Comparison of ENCODE assay signal across 8 mouse cellular contexts in the genomic region with DNA sequence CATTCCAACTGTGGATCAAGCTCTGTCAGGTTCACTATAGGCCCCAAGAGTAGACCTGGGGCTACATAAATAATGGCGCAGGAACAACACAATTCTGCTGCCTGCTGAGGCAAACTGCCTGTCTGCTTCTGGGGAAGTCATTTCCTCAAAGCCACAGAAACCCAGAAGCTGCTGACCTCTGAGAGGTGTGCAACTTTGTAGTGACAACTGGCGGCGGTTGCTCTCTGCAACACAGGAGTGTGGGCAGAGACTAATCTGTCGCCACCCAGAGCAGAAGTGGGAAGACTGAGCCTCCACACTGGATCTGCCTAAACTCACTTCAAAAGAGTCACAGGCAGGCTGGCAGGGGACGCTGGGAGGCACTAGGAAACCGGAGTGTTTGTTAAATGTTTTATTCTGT. TPM values are rescaled to one million over a fixed set of nuclear protein-coding genes. Genes with fewer than 3 reads are reported as not detected.
DNase-seq lines count a peak whose midpoint lies in the region; ATAC-seq and TF ChIP-seq lines count a peak whose summit lies in the region.

No protein-coding gene starts in this region.

- peak overlapping the region; percentile 21 to 88; a peak in 2 of 4 replicates for H3K27ac ChIP-seq in heart, embryonic 14.5 days (replicated peaks in 1 of 2; ENCODE audit: control insufficient read depth in 1 of 2, insufficient read depth in 1 of 2, low read depth in 2 of 2, low read length in 2 of 2)
- H3K27ac ChIP-seq in hindbrain, embryonic 10.5 days: peak overlapping the region; percentile 90; the same call in 1 of the 2 replicates
- H3K27ac ChIP-seq in liver, embryonic 16.5 days (ENCODE audit: low read length): peak overlapping the region; percentile 79
- H3K27ac ChIP-seq in neural tube, embryonic 13.5 days (replicated peaks): no peak overlapping the region

- peaks cover 13 to 22% of the 10 kb centered on the region in 2 experiments for H3K4me1 ChIP-seq in heart, embryonic 14.5 days (ENCODE audit: control insufficient read depth in 2 of 2, insufficient read depth in 2 of 2, low read length in 2 of 2)
- peaks cover 68% of the 10 kb centered on the region for H3K4me1 ChIP-seq in E14TG2a.4 (replicated peaks; ENCODE audit: low read depth, low read length)
- H3K4me1 ChIP-seq in hindbrain, embryonic 10.5 days (replicated peaks): peaks cover 35% of the 10 kb centered on the region
- H3K4me1 ChIP-seq in liver, embryonic 16.5 days (ENCODE audit: control insufficient read depth, low read depth, low read length): peaks cover 33% of the 10 kb centered on the region
- peaks cover 26% of the 10 kb centered on the region for H3K4me1 ChIP-seq in neural tube, embryonic 13.5 days (replicated peaks)

- 24% methylated on average over 6 of the region's 6 CpGs for WGBS in heart, embryonic 14.5 days
- WGBS in hindbrain, embryonic 10.5 days: 48% methylated on average over 6 of the region's 6 CpGs
- WGBS in liver, embryonic 16.5 days (ENCODE audit: insufficient replicate concordance): 15% methylated on average over 6 of the region's 6 CpGs
- 52% methylated on average over 6 of the region's 6 CpGs for WGBS in neural tube, embryonic 13.5 days

- intact Hi-C loops in heart, postnatal 36 days (cut with DNase I): no loop called here

- peak overlapping the region; percentile 85 for H3K4me2 ChIP-seq in heart, embryonic 14.5 days (ENCODE audit: low read length)
- peak overlapping the region; percentile 92 for H3K4me2 ChIP-seq in liver, embryonic 16.5 days (ENCODE audit: low read depth, low read length)
- peak overlapping the region; percentile 77 for H3K4me2 ChIP-seq in neural tube, embryonic 13.5 days

- peaks cover 28% of the 10 kb centered on the region for H3K36me3 ChIP-seq in heart, embryonic 14.5 days (ENCODE audit: control insufficient read depth, insufficient read depth, low read length)
- peaks cover 86% of the 10 kb centered on the region for H3K36me3 ChIP-seq in E14TG2a.4 (ENCODE audit: insufficient read depth, low read length)
- H3K36me3 ChIP-seq in hindbrain, embryonic 10.5 days: peaks cover 51% of the 10 kb centered on the region
- peaks cover 4% of the 10 kb centered on the region for H3K36me3 ChIP-seq in liver, embryonic 16.5 days (ENCODE audit: control insufficient read depth, insufficient read depth)
- peaks cover 11% of the 10 kb centered on the region; the same call in 1 of the 2 replicates for H3K36me3 ChIP-seq in neural tube, embryonic 13.5 days

- ATAC-seq in heart, embryonic 14.5 days (ENCODE audit: insufficient number of reproducible peaks, insufficient read depth, low FRiP score, low read depth): no peak
- ATAC-seq in liver, embryonic 16.5 days (ENCODE audit: low read depth): no peak
- ATAC-seq in neural tube, embryonic 13.5 days (ENCODE audit: low read depth): no peak

- no peaks in the 10 kb centered on the region for H3K27me3 ChIP-seq in heart, embryonic 14.5 days (ENCODE audit: control insufficient read depth, insufficient read depth, low read length)
- no peaks in the 10 kb centered on the region for H3K27me3 ChIP-seq in E14TG2a.4 (ENCODE audit: insufficient read depth, low read length)
- no peaks in the 10 kb centered on the region for H3K27me3 ChIP-seq in hindbrain, embryonic 10.5 days (ENCODE audit: insufficient read depth, poor library complexity, severe bottlenecking)
- H3K27me3 ChIP-seq in liver, embryonic 16.5 days (ENCODE audit: control insufficient read depth, insufficient read depth, low read depth, low read length): no peaks in the 10 kb centered on the region
- no peaks in the 10 kb centered on the region for H3K27me3 ChIP-seq in neural tube, embryonic 13.5 days

- no peak for TF ChIP-seq CTCF in E14TG2a.4 (conservative IDR thresholded peaks at IDR 0.05; ENCODE audit: low read length)

- no peaks in the 10 kb centered on the region for H3K9me3 ChIP-seq in heart, embryonic 14.5 days (ENCODE audit: control insufficient read depth, low read length)
- H3K9me3 ChIP-seq in E14TG2a.4 (ENCODE audit: low read length): no peaks in the 10 kb centered on the region
- no peaks in the 10 kb centered on the region for H3K9me3 ChIP-seq in hindbrain, embryonic 10.5 days
- H3K9me3 ChIP-seq in liver, embryonic 16.5 days (replicated peaks; ENCODE audit: control insufficient read depth, low read length): no peaks in the 10 kb centered on the region
- H3K9me3 ChIP-seq in neural tube, embryonic 13.5 days: no peaks in the 10 kb centered on the region

- H3K4me3 ChIP-seq in heart, embryonic 14.5 days (ENCODE audit: control insufficient read depth in 1 of 2, insufficient read depth in 1 of 2, low read depth in 1 of 2, low read length in 2 of 2): peak overlapping the region; percentile 67 to 91; a peak in 3 of 4 replicates
- H3K4me3 ChIP-seq in E14TG2a.4 (replicated peaks; ENCODE audit: low read length): peak overlapping the region; percentile 91
- peak overlapping the region; percentile 81 for H3K4me3 ChIP-seq in hindbrain, embryonic 10.5 days
- peak overlapping the region; percentile 80 for H3K4me3 ChIP-seq in liver, embryonic 16.5 days (ENCODE audit: low read depth, low read length)
- H3K4me3 ChIP-seq in neural tube, embryonic 13.5 days: peak overlapping the region; percentile 91; the same call in 1 of the 2 replicates

- H3K9ac ChIP-seq in heart, embryonic 14.5 days (ENCODE audit: low read length): peak overlapping the region; percentile 87
- peak overlapping the region; percentile 83; the same call in 1 of the 2 replicates for H3K9ac ChIP-seq in liver, embryonic 16.5 days (ENCODE audit: low read depth, low read length)
- H3K9ac ChIP-seq in neural tube, embryonic 13.5 days: peak overlapping the region; percentile 94; the same call in 1 of the 2 replicates

- no peak for DNase-seq in heart, postnatal 36 days
- DNase-seq in hindbrain, embryonic 10.5 days (ENCODE audit: low spot score): no peak
- DNase-seq in retina, postnatal 1 day: no peak
- no peak for DNase-seq in layer of hippocampus, postnatal 36 days

RNA-seq across cellular contexts. Expression of gene Sh3bgrl3, which starts 0.9 kb away (rescaled TPM):
- 196 and 209 TPM in 2 replicates for polyA plus RNA-seq in heart, embryonic 14.5 days (2014; fragmentation: Nextera tagmentation; extraction: Ambion mirVana)
- total RNA-seq in heart, postnatal 36 days (2021): 10 to 100 TPM; 36.4 to 39.9 TPM
- 333 and 386 TPM in 2 replicates for polyA plus RNA-seq in hindbrain, embryonic 10.5 days (2016; fragmentation: Nextera tagmentation; extraction: Ambion mirVana)
- polyA plus RNA-seq in liver, embryonic 16.5 days (2015; fragmentation: Nextera tagmentation; extraction: Ambion mirVana): 142 and 161 TPM in 2 replicates
- 384 and 425 TPM in 2 replicates for polyA plus RNA-seq in neural tube, embryonic 13.5 days (2015; fragmentation: Nextera tagmentation; extraction: Ambion mirVana)
- 100 to 1,000 TPM; 234 to 264 TPM for total RNA-seq in layer of hippocampus, postnatal 36 days (2021)

RNA-seq across cellular contexts. Expression of gene Ubxn11, which starts 27.1 kb away (rescaled TPM):
- polyA plus RNA-seq in heart, embryonic 14.5 days (2014; fragmentation: Nextera tagmentation; extraction: Ambion mirVana): 1.1 and 2.9 TPM in 2 replicates
- total RNA-seq in heart, postnatal 36 days (2021): 1 to 10 TPM; 1.6 to 1.9 TPM
- 7.6 and 11.2 TPM in 2 replicates for polyA plus RNA-seq in hindbrain, embryonic 10.5 days (2016; fragmentation: Nextera tagmentation; extraction: Ambion mirVana)
- 1.3 TPM in 2 replicates for polyA plus RNA-seq in liver, embryonic 16.5 days (2015; fragmentation: Nextera tagmentation; extraction: Ambion mirVana)
- polyA plus RNA-seq in neural tube, embryonic 13.5 days (2015; fragmentation: Nextera tagmentation; extraction: Ambion mirVana): 10.3 and 10.4 TPM in 2 replicates
- 10 to 100 TPM; 32.8 to 34.7 TPM for total RNA-seq in layer of hippocampus, postnatal 36 days (2021)

RNA-seq across cellular contexts. Expression of gene Cd52, which starts 34.6 kb away (rescaled TPM):
- 10.7 and 16.4 TPM in 2 replicates for polyA plus RNA-seq in heart, embryonic 14.5 days (2014; fragmentation: Nextera tagmentation; extraction: Ambion mirVana)
- total RNA-seq in heart, postnatal 36 days (2021): 1 to 10 TPM; 3.1 to 4.6 TPM
- 5.3 and 5.5 TPM in 2 replicates for polyA plus RNA-seq in hindbrain, embryonic 10.5 days (2016; fragmentation: Nextera tagmentation; extraction: Ambion mirVana)
- 56.1 and 56.8 TPM in 2 replicates for polyA plus RNA-seq in liver, embryonic 16.5 days (2015; fragmentation: Nextera tagmentation; extraction: Ambion mirVana)
- polyA plus RNA-seq in neural tube, embryonic 13.5 days (2015; fragmentation: Nextera tagmentation; extraction: Ambion mirVana): 3.1 and 5.1 TPM in 2 replicates
- total RNA-seq in layer of hippocampus, postnatal 36 days (2021): 1 to 10 TPM in 1 of 2 experiments, not detected in 1; 1.1 TPM

RNA-seq across cellular contexts. Expression of gene Cep85, which starts 57.4 kb away (rescaled TPM):
- polyA plus RNA-seq in heart, embryonic 14.5 days (2014; fragmentation: Nextera tagmentation; extraction: Ambion mirVana): 35.4 and 37.0 TPM in 2 replicates
- 10 to 100 TPM; 49.1 to 50.9 TPM for total RNA-seq in heart, postnatal 36 days (2021)
- 30.1 and 35.1 TPM in 2 replicates for polyA plus RNA-seq in hindbrain, embryonic 10.5 days (2016; fragmentation: Nextera tagmentation; extraction: Ambion mirVana)
- 42.3 and 47.7 TPM in 2 replicates for polyA plus RNA-seq in liver, embryonic 16.5 days (2015; fragmentation: Nextera tagmentation; extraction: Ambion mirVana)
- polyA plus RNA-seq in neural tube, embryonic 13.5 days (2015; fragmentation: Nextera tagmentation; extraction: Ambion mirVana): 21.2 and 22.6 TPM in 2 replicates
- total RNA-seq in layer of hippocampus, postnatal 36 days (2021): 10 to 100 TPM; 16.1 to 17.5 TPM
